Mouse (Mus musculus) heart, postnatal 0 days (tissue): ENCODE measurements at regions not wholly inside any gene's neighbourhood (a gene's known extent, or its start where the extent isn't known, plus 50 kb on each side); places are given as distances from the start of the nearest gene placed in this dataset.

Experiments used
- CTCF ChIP-seq: IDR thresholded peaks from 2 replicates; pipeline ENCODE4 v1.5.1; 2016; ENCODE audit warnings: antibody characterized with exemption, control low read depth, low read depth
- EP300 ChIP-seq: IDR thresholded peaks from 2 replicates; pipeline ENCODE4 v1.6.1; 2016; ENCODE audit warnings: antibody characterized with exemption, low read depth

DNA sequence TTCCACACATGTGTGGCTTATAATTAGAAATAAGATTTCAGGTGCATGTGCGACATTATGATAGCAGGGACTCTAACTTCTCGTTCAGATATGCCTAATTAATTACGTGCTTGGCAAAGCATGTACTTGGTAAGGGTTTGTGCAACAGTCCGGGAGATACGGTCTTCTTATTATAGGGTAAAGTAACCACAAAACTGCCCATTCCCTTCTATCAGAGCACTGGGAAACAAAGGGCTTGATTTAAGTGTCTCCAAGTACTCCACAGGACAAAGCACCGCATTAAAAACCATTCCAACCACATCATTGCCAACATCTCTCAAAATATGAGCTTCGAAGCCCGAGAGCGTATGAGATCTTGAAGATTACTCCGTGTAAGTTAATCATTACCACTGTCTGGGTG is 64.2 kb upstream of the Tmtc2 start:
- TF ChIP-seq CTCF (no peak), EP300 (no peak)
